Mouse (Mus musculus): Measurements from ENCODE around the gene Pus3.

DNA sequence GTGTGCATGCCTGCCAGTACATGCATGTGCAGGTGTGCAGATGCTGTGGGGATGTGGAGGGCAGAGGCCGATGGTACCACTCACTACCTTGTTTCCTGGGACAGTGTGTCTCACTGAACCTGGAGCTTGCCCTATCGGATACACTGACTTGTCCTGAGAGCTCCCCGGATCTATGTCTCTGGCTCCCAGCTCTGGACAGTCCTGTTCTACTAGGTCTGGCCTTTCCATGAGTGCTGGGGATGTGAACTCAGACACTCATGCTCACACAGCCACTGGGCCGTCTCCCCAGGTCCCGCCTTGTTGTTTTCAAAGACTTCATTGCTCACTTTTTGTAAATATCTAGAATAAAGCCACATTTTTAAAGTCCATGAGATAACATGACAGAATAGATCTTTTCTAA is 17.4 kb upstream of the Pus3 start:
- no peak for TF ChIP-seq USF1 (IDR thresholded peaks at IDR 0.05; ENCODE audit: low read depth)
- TF ChIP-seq CTCF (IDR thresholded peaks at IDR 0.05; ENCODE audit: control insufficient read depth, insufficient read depth, insufficient read length) = no peak
- no peak for TF ChIP-seq MYOG (IDR thresholded peaks at IDR 0.05; ENCODE audit: control insufficient read depth, extremely low read depth, insufficient read length)
- no peak for TF ChIP-seq MAX (IDR thresholded peaks at IDR 0.05)
- no peak for TF ChIP-seq FOSL1 (IDR thresholded peaks at IDR 0.05; ENCODE audit: insufficient read depth, low read length, poor library complexity, severe bottlenecking)
- TF ChIP-seq CEBPB (IDR thresholded peaks at IDR 0.05; ENCODE audit: low read depth) = no peak

Measured in C2C12 (cell line).